Mouse (Mus musculus) lung, embryonic 14.5 days (tissue): ENCODE results near the gene Pltp. TPM values are rescaled to one million over a fixed set of nuclear protein-coding genes. Genes with fewer than 3 reads are reported as not detected.
A peak's percentile ranks its signal among the peaks of the same experiment; 100 is the strongest.
"Not testable (repeated sequence)": the region's sequence is repeated elsewhere in the genome, so short reads cannot be mapped to it uniquely, and the experiment has no call there.

Experiments
- ATAC-seq: fragments of 200-750 bp; cut with Nextera tagmentation; 2 replicates; pipeline ENCODE4 v1.8.0; 2017; ENCODE audit warnings: mild to moderate bottlenecking, moderate TSS enrichment, moderate library complexity; ENCODE audit not compliant: insufficient read depth
- DNase-seq: peaks from one replicate; pipeline ENCODE4 v3.0.0-alpha.2; 2015
- H3K27ac ChIP-seq: fragments of 300-500 bp; sonication (generic); 2 replicates; pipeline ENCODE4 v1.5.1; 2014; ENCODE audit warnings: low read depth, mild to moderate bottlenecking, moderate library complexity
- H3K27me3 ChIP-seq: fragments of 300-500 bp; sonication (generic); 2 replicates; pipeline ENCODE4 v1.6.1; 2014; ENCODE audit warnings: low read length, control low read depth; ENCODE audit not compliant: insufficient read depth
- H3K36me3 ChIP-seq: fragments of 300-500 bp; sonication (generic); 2 replicates; pipeline ENCODE4 v1.6.1; 2014; ENCODE audit warnings: control low read depth; ENCODE audit not compliant: insufficient read depth
- H3K4me1 ChIP-seq: fragments of 300-500 bp; sonication (generic); 2 replicates; pipeline ENCODE4 v1.6.1; 2014; ENCODE audit warnings: antibody characterized with exemption, control low read depth; ENCODE audit not compliant: insufficient read depth
- H3K4me2 ChIP-seq: fragments of 300-500 bp; sonication (generic); 2 replicates; pipeline ENCODE4 v1.6.1; 2014; ENCODE audit warnings: mild to moderate bottlenecking
- H3K4me3 ChIP-seq: fragments of 300-500 bp; sonication (generic); 2 replicates; pipeline ENCODE4 v1.5.1; 2014; ENCODE audit warnings: low read depth, low read length
- H3K9ac ChIP-seq: fragments of 300-500 bp; sonication (generic); 2 replicates; pipeline ENCODE4 v1.6.1; 2014
- H3K9me3 ChIP-seq: fragments of 300-500 bp; sonication (generic); 2 replicates; pipeline ENCODE4 v1.6.1; 2016; ENCODE audit warnings: low read depth, low read length, control low read depth
- CTCF ChIP-seq: IDR thresholded peaks from 2 replicates; pipeline ENCODE4 v1.5.1; 2016; ENCODE audit warnings: antibody characterized with exemption, low read depth
- WGBS: fragments of 180-500 bp; shearing (Covaris S2); extraction: QIAGEN DNeasy Blood & Tissue Kit; methylation state at CpG from one replicate; pipeline ENCODE4 v1.1.7; 2014; 5-methylcytosine and 5-hydroxymethylcytosine counted together
- polyA plus RNA-seq: library from polyadenylated mRNA; unstranded; fragments of >200 nt; fragmentation: Nextera tagmentation; extraction: Ambion mirVana; gene quantifications from 2 replicates; pipeline ENCODE4 v1.2.1, GENCODE M21; 2014

Pltp gene
- polyA plus RNA-seq, 1 experiment from 2014 or later: 126 TPM

DNA sequence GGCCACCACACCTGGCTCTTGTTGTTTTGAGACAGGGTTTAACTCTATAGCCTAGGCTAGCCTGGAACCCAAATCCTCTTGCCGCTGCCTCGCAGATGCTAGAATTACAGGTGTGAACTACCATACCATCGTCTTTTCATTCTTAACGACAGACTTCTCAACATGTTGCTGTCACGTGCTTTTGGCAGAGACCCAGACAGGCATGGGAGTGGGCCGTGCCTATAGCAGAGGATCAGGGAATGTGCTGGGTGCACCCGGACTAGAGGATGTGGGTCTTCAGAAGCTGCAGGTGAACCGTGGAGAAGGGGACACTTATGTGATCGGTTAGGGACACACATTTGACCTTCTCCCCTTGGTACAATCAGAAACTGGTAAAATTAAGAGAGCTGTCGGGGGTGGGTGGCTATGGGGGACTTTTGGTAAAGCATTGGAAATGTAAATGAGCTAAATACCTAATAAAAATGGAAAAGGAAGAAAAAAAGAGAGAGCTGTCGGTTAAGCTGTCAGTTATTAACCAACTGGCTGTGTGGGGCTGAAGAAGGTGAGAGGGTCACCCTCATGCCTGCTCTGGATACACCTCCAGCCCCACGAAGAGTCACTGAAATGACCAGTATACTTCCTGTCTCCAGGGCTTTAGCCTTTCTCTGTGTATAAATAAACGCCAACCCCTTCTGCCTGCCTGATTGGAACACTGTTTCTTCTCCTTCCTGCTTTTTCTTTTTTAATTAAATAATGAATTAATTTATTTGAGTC, 57.1 kb downstream of the Pltp start:
- Histone ChIP-seq H3K9me3 (no peaks in the 10 kb centered on the region), H3K27me3 (no peaks in the 10 kb centered on the region), H3K4me1 (peaks cover 5% of the 10 kb centered on the region), H3K27ac (no peak overlapping the region), H3K36me3 (peaks cover 48% of the 10 kb centered on the region), H3K9ac (no peak overlapping the region), H3K4me2 (no peak overlapping the region), H3K4me3 (no peak overlapping the region)
- no peak for ATAC-seq
- WGBS: 87% methylated on average over 13 of the region's 13 CpGs
- DNase-seq: no peak
- no peak for TF ChIP-seq CTCF

GRCm38 (mm10) chr2:164798554-164798953, 59.0 kb downstream of the Pltp start:
- H3K27me3 ChIP-seq, H3K9me3 ChIP-seq, H3K9ac ChIP-seq, H3K4me1 ChIP-seq, H3K4me2 ChIP-seq, H3K27ac ChIP-seq, H3K4me3 ChIP-seq, ATAC-seq: not testable (repeated sequence)
- peaks cover 61% of the 10 kb centered on the region for H3K36me3 ChIP-seq
- 80% methylated on average over 6 of the region's 6 CpGs for WGBS
- TF ChIP-seq CTCF: peak; percentile 35
- DNase-seq: peak; percentile 38

GRCm38 (mm10) chr2:164795868-164796267, 61.6 kb downstream of the Pltp start:
- no peaks in the 10 kb centered on the region for H3K4me1 ChIP-seq
- H3K9me3 ChIP-seq: no peaks in the 10 kb centered on the region
- no peaks in the 10 kb centered on the region for H3K27me3 ChIP-seq
- DNase-seq (no peak), ATAC-seq (no peak)
- no peak overlapping the region for H3K27ac ChIP-seq
- no peak overlapping the region for H3K4me3 ChIP-seq
- TF ChIP-seq CTCF: no peak
- H3K9ac ChIP-seq: no peak overlapping the region
- no peak overlapping the region for H3K4me2 ChIP-seq
- 74% methylated on average over 4 of the region's 4 CpGs for WGBS
- H3K36me3 ChIP-seq: peaks cover 81% of the 10 kb centered on the region

DNA sequence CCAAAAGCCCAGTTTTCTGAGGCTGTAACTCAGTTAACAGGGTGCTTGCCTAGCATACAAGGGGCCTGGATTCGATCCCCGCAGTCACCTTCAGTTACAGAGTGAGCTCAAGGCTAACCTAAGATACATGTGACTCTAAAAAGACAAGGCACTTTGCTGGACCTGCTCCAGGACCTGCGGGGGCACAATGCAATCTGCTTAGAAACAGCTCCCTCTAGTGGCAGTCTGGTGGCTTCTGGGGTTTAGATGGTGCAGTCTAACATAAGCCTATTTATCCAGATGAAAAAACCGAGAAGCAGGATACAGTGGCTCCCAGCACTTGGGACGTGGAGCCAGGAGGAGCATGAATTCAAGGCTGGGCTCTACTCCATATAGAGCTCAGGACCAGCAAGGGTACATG, 63.2 kb downstream of the Pltp start:
- peak; percentile 88 for TF ChIP-seq CTCF
- H3K4me1 ChIP-seq: no peaks in the 10 kb centered on the region
- H3K9ac ChIP-seq: no peak overlapping the region
- no peaks in the 10 kb centered on the region for H3K9me3 ChIP-seq
- DNase-seq (peak; percentile 96), ATAC-seq (peak; percentile 56; the same call in 1 of the 2 replicates)
- no peak overlapping the region for H3K27ac ChIP-seq
- H3K27me3 ChIP-seq: no peaks in the 10 kb centered on the region
- H3K4me3 ChIP-seq: no peak overlapping the region
- H3K4me2 ChIP-seq: no peak overlapping the region
- H3K36me3 ChIP-seq: peaks cover 79% of the 10 kb centered on the region
- WGBS: 27% methylated on average over 5 of the region's 5 CpGs

GRCm38 (mm10) chr2:164793772-164794171, 63.7 kb downstream of the Pltp start:
- Histone ChIP-seq H3K9ac (no peak overlapping the region), H3K27me3 (no peaks in the 10 kb centered on the region), H3K4me3 (no peak overlapping the region), H3K4me1 (no peaks in the 10 kb centered on the region), H3K4me2 (no peak overlapping the region), H3K27ac (no peak overlapping the region), H3K9me3 (no peaks in the 10 kb centered on the region), H3K36me3 (peaks cover 80% of the 10 kb centered on the region)
- 92% methylated on average over 2 of the region's 2 CpGs for WGBS
- ATAC-seq: 0 out of 2 replicates have a peak, but pooled peaks have one; percentile 15
- peak; percentile 29 for DNase-seq
- TF ChIP-seq CTCF: no peak; the same call in 1 of the 2 replicates

GRCm38 (mm10) chr2:164793236-164793635, 64.3 kb downstream of the Pltp start:
- DNase-seq: peak; percentile 77
- H3K9ac ChIP-seq: no peak overlapping the region
- H3K27me3 ChIP-seq: no peaks in the 10 kb centered on the region
- peaks cover 79% of the 10 kb centered on the region for H3K36me3 ChIP-seq
- H3K4me3 ChIP-seq: no peak overlapping the region
- 0 out of 2 replicates have a peak, but pooled peaks have one; percentile 13 for ATAC-seq
- no peak overlapping the region for H3K27ac ChIP-seq
- H3K4me1 ChIP-seq: no peaks in the 10 kb centered on the region
- no peak overlapping the region for H3K4me2 ChIP-seq
- H3K9me3 ChIP-seq: no peaks in the 10 kb centered on the region
- peak; percentile 84 for TF ChIP-seq CTCF
- 65% methylated on average over 3 of the region's 3 CpGs for WGBS

GRCm38 (mm10) chr2:164792400-164793190, 64.9 kb downstream of the Pltp start:
- H3K4me2 ChIP-seq: no peak overlapping the region
- no peaks in the 10 kb centered on the region for H3K4me1 ChIP-seq
- H3K27me3 ChIP-seq: no peaks in the 10 kb centered on the region
- no peak for ATAC-seq
- no peak overlapping the region for H3K4me3 ChIP-seq
- 87% methylated on average over 12 of the region's 12 CpGs for whole genome bisulfite sequencing
- TF ChIP-seq CTCF: no peak
- no peak for DNase-seq
- H3K9me3 ChIP-seq: no peaks in the 10 kb centered on the region
- no peak overlapping the region for H3K9ac ChIP-seq
- no peak overlapping the region for H3K27ac ChIP-seq
- peaks cover 74% of the 10 kb centered on the region for H3K36me3 ChIP-seq
